Mouse (Mus musculus): ENCODE results near the gene Sox2. TPM values are rescaled to one million over a fixed set of nuclear protein-coding genes. Genes with fewer than 3 reads are reported as not detected.

Sox2 gene
- polyA plus RNA-seq, 1 experiment from 2014 or later = not detected

GRCm38 (mm10) chr3:34624721-34625270 is 25.4 kb upstream of the Sox2 start:
- H3K4me2 ChIP-seq (ENCODE audit: low read depth, low read length) = no peak overlapping the region
- ATAC-seq (no peak), DNase-seq (no peak)
- no peaks in the 10 kb centered on the region for H3K36me3 ChIP-seq (replicated peaks; ENCODE audit: insufficient read depth, low read length)
- H3K27me3 ChIP-seq (ENCODE audit: insufficient read depth, low read length) = no peaks in the 10 kb centered on the region
- no peak overlapping the region for H3K27ac ChIP-seq (ENCODE audit: low read depth)
- no peak for TF ChIP-seq CTCF (IDR thresholded peaks at IDR 0.05; ENCODE audit: low read depth)
- TF ChIP-seq EP300 (IDR thresholded peaks at IDR 0.05; ENCODE audit: low read depth) = no peak
- H3K9me3 ChIP-seq (ENCODE audit: low read length) = no peaks in the 10 kb centered on the region
- H3K4me3 ChIP-seq (ENCODE audit: low read depth, low read length) = no peak overlapping the region
- 78% methylated on average over 16 of the region's 16 CpGs for WGBS (ENCODE audit: insufficient replicate concordance)
- H3K4me1 ChIP-seq (ENCODE audit: insufficient read depth) = no peaks in the 10 kb centered on the region
- no peak overlapping the region for H3K9ac ChIP-seq (replicated peaks)

GRCm38 (mm10) chr3:34626521-34626920 is 23.7 kb upstream of the Sox2 start:
- no peak overlapping the region for H3K27ac ChIP-seq (ENCODE audit: low read depth)
- H3K4me2 ChIP-seq (ENCODE audit: low read depth, low read length) = no peak overlapping the region
- no peak overlapping the region for H3K9ac ChIP-seq (replicated peaks)
- no peak overlapping the region for H3K4me3 ChIP-seq (ENCODE audit: low read depth, low read length)
- ATAC-seq = no peak
- H3K36me3 ChIP-seq (replicated peaks; ENCODE audit: insufficient read depth, low read length) = no peaks in the 10 kb centered on the region
- H3K9me3 ChIP-seq (ENCODE audit: low read length) = no peaks in the 10 kb centered on the region
- WGBS (ENCODE audit: insufficient replicate concordance) = 75% methylated on average over 8 of the region's 8 CpGs
- H3K4me1 ChIP-seq (ENCODE audit: insufficient read depth) = no peaks in the 10 kb centered on the region
- no peak for TF ChIP-seq CTCF (IDR thresholded peaks at IDR 0.05; ENCODE audit: low read depth)
- no peak for TF ChIP-seq EP300 (IDR thresholded peaks at IDR 0.05; ENCODE audit: low read depth)
- no peaks in the 10 kb centered on the region for H3K27me3 ChIP-seq (ENCODE audit: insufficient read depth, low read length)
- DNase-seq = no peak

GRCm38 (mm10) chr3:34630031-34630430 is 20.2 kb upstream of the Sox2 start:
- no peak for TF ChIP-seq EP300 (IDR thresholded peaks at IDR 0.05; ENCODE audit: low read depth)
- TF ChIP-seq CTCF (IDR thresholded peaks at IDR 0.05; ENCODE audit: low read depth) = no peak
- H3K4me1 ChIP-seq (ENCODE audit: insufficient read depth) = no peaks in the 10 kb centered on the region
- no peaks in the 10 kb centered on the region for H3K9me3 ChIP-seq (ENCODE audit: low read length)
- no peak overlapping the region for H3K9ac ChIP-seq (replicated peaks)
- WGBS (ENCODE audit: insufficient replicate concordance) = 73% methylated on average over 8 of the region's 8 CpGs
- ATAC-seq (no peak), DNase-seq (no peak)
- no peaks in the 10 kb centered on the region for H3K36me3 ChIP-seq (replicated peaks; ENCODE audit: insufficient read depth, low read length)
- H3K27ac ChIP-seq (ENCODE audit: low read depth) = no peak overlapping the region
- H3K4me2 ChIP-seq (ENCODE audit: low read depth, low read length) = no peak overlapping the region
- no peaks in the 10 kb centered on the region for H3K27me3 ChIP-seq (ENCODE audit: insufficient read depth, low read length)
- H3K4me3 ChIP-seq (ENCODE audit: low read depth, low read length) = no peak overlapping the region

DNA sequence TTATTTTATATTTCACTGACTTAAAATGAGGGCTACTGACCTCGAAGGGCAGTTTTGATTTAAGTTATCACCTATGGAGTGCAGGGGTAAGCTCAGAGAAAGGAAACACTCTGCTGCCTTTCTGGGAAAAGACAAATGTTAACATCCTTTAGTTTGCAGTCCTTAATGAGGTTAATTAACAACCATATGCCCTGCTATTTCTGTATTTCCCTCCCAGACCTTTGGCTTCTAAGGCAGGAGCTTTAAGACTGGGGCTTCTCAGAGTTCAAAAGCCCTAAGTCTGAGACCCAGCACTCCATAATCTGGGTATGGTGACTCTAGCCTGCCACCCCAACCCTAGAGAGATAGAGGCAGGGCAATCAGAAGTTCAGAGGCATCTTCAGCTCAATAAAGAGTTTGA is 19.5 kb upstream of the Sox2 start:
- Histone ChIP-seq H3K4me1 (ENCODE audit: insufficient read depth) (no peaks in the 10 kb centered on the region), H3K27me3 (ENCODE audit: insufficient read depth, low read length) (no peaks in the 10 kb centered on the region), H3K9me3 (ENCODE audit: low read length) (no peaks in the 10 kb centered on the region), H3K27ac (ENCODE audit: low read depth) (no peak overlapping the region), H3K4me2 (ENCODE audit: low read depth, low read length) (no peak overlapping the region), H3K4me3 (ENCODE audit: low read depth, low read length) (no peak overlapping the region), H3K9ac (replicated peaks) (no peak overlapping the region), H3K36me3 (replicated peaks; ENCODE audit: insufficient read depth, low read length) (no peaks in the 10 kb centered on the region)
- WGBS (ENCODE audit: insufficient replicate concordance) = 39% methylated on average over 1 of the region's 1 CpGs
- DNase-seq = no peak
- no peak for ATAC-seq
- no peak for TF ChIP-seq CTCF (IDR thresholded peaks at IDR 0.05; ENCODE audit: low read depth)
- no peak for TF ChIP-seq EP300 (IDR thresholded peaks at IDR 0.05; ENCODE audit: low read depth)

DNA sequence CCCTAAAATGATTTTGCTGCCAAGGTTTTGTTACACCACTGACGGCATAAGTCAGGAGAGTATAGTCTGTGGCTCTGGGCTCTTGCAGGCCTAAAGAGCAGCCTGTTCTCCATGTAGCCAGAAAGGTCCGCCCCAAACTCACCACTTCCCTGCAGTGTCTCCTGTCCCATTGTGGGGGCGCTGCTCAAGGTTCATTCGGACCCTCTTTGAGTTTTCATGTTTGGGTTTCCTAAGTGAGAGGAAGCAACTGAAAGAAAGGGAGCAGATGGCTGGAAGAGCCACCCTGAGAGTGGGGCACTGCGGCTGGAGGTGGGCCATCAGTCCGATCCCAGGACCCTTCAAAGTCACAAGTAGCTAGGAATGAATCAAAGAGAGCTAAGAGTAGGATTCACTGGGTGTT is 13.2 kb upstream of the Sox2 start:
- Histone ChIP-seq H3K4me3 (ENCODE audit: low read depth, low read length) (no peak overlapping the region), H3K4me1 (ENCODE audit: insufficient read depth) (no peaks in the 10 kb centered on the region), H3K4me2 (ENCODE audit: low read depth, low read length) (no peak overlapping the region), H3K9ac (replicated peaks) (no peak overlapping the region), H3K27ac (ENCODE audit: low read depth) (no peak overlapping the region), H3K36me3 (replicated peaks; ENCODE audit: insufficient read depth, low read length) (no peaks in the 10 kb centered on the region), H3K27me3 (ENCODE audit: insufficient read depth, low read length) (peaks cover 40% of the 10 kb centered on the region), H3K9me3 (ENCODE audit: low read length) (no peaks in the 10 kb centered on the region)
- no peak for TF ChIP-seq CTCF (IDR thresholded peaks at IDR 0.05; ENCODE audit: low read depth)
- TF ChIP-seq EP300 (IDR thresholded peaks at IDR 0.05; ENCODE audit: low read depth) = no peak
- 58% methylated on average over 6 of the region's 6 CpGs for WGBS (ENCODE audit: insufficient replicate concordance)
- DNase-seq (no peak), ATAC-seq (no peak)

DNA sequence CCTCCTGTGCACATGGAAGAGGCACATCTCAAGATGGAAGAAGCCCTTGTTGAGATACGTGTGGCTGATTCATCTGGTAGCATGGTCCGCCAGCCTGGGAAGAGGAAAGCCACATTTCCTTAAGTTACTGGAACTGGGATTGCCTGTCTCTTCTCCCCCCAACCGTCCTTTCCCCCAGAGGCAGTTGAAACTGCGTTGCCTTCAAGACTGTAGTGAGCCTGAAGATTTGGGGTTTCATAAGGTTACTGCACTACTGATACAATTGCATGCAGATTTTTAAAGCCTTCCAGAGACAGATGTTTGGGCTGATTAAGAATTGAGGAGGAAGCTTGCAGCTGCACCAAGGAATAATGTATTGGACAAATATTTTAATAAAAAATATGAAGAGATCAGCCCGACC is 12.7 kb upstream of the Sox2 start:
- Histone ChIP-seq H3K9ac (replicated peaks) (no peak overlapping the region), H3K36me3 (replicated peaks; ENCODE audit: insufficient read depth, low read length) (no peaks in the 10 kb centered on the region), H3K4me2 (ENCODE audit: low read depth, low read length) (no peak overlapping the region), H3K4me1 (ENCODE audit: insufficient read depth) (no peaks in the 10 kb centered on the region), H3K4me3 (ENCODE audit: low read depth, low read length) (no peak overlapping the region), H3K9me3 (ENCODE audit: low read length) (no peaks in the 10 kb centered on the region), H3K27ac (ENCODE audit: low read depth) (no peak overlapping the region), H3K27me3 (ENCODE audit: insufficient read depth, low read length) (peaks cover 45% of the 10 kb centered on the region)
- ATAC-seq (no peak), DNase-seq (no peak)
- 43% methylated on average over 5 of the region's 5 CpGs for WGBS (ENCODE audit: insufficient replicate concordance)
- TF ChIP-seq CTCF (IDR thresholded peaks at IDR 0.05; ENCODE audit: low read depth) (no peak), EP300 (IDR thresholded peaks at IDR 0.05; ENCODE audit: low read depth) (no peak)

DNA sequence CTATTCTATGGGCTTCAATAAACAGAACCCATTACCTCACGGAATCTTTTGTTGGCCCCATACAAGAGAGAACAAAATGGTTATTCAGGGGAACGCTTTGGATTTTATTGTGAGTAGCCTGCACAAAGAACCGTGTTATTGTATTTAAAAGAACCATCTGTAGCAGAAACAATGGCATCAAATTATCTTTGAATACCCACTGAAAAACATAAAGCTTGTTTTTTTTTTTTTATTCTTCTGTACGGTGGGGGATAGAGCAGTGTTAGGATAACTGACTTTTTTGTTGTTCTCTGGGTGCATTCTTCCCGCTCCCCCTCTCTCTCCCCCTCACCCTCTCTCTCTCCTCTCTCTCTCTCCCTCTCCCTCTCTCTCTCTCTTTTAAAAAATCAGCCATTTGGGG is 12.3 kb upstream of the Sox2 start:
- 52% methylated on average over 5 of the region's 5 CpGs for WGBS (ENCODE audit: insufficient replicate concordance)
- H3K4me1 ChIP-seq (ENCODE audit: insufficient read depth) = no peaks in the 10 kb centered on the region
- TF ChIP-seq EP300 (IDR thresholded peaks at IDR 0.05; ENCODE audit: low read depth) (no peak), CTCF (IDR thresholded peaks at IDR 0.05; ENCODE audit: low read depth) (no peak)
- no peak overlapping the region for H3K4me3 ChIP-seq (ENCODE audit: low read depth, low read length)
- no peak for ATAC-seq
- no peak overlapping the region for H3K9ac ChIP-seq (replicated peaks)
- H3K36me3 ChIP-seq (replicated peaks; ENCODE audit: insufficient read depth, low read length) = no peaks in the 10 kb centered on the region
- no peak overlapping the region for H3K27ac ChIP-seq (ENCODE audit: low read depth)
- no peak for DNase-seq
- H3K27me3 ChIP-seq (ENCODE audit: insufficient read depth, low read length) = peaks cover 49% of the 10 kb centered on the region
- no peak overlapping the region for H3K4me2 ChIP-seq (ENCODE audit: low read depth, low read length)
- H3K9me3 ChIP-seq (ENCODE audit: low read length) = no peaks in the 10 kb centered on the region
